Mouse (Mus musculus): ENCODE data around the gene Crip2.

Gene Crip2

GRCm38 (mm10) chr12:113148381-113149035 is 8.5 kb downstream of the Crip2 start:
- DNase-seq = no peak

DNA sequence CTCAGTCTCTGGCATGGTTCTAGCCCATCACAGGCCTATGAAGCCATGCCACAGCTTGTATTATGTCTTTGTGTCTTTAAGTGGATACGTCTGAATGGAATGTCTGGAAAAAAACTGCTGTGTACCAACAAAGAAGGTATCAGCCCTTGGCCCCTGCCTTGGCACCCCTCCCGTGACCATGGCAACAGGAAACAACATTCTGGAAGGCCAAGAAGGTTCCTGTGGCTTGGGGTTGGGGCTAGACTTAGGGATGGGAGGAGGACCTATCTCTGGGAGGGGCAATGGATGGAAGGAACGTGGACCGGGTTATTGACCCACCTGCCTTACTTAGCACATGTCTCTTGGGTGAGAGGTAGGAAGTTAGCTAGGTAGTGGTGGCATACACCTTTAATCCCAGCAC is 9.3 kb downstream of the Crip2 start:
- DNase-seq = no peak

DNA sequence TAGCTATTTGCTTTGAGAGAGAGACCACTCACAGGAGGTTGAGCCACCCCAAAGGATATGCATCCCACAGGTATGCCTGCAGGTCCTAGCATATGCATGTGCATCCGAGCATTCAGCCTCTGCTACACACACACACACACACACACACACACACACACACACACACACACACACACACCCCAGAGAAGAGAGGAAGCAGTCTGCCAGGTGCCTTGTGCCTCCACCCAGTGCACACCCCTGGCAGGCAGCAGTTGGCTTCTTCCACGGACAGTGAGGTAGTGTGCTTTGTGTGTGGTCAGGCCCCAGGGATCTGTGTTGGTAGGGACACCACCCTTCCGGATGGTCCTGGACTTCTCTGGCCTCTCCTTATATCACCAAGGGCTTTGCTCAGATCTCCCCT is 9.9 kb downstream of the Crip2 start:
- DNase-seq = no peak

GRCm38 (mm10) chr12:113150591-113150990 is 10.6 kb downstream of the Crip2 start:
- DNase-seq = no peak

DNA sequence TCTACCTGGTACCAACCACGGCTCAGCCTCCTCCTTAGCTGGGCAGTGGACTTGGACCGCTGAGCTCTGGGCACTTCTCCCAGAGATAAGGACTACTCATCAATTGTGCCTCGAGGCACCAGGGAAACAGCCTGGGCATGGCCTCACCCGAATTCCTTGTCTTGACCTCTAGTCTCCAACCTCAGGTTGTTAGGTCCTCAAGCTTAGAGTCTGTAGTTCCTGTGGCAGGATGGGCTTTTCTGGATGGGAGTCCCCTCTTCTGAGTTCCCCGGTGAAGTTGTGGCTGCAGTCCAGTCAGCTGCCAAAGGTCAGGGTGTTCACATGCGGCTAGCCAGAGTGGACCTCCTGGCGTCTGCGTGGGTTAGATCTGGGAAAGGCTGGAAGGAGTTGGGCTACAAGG is 11.0 kb downstream of the Crip2 start:
- DNase-seq = no peak

GRCm38 (mm10) chr12:113151661-113152271 is 11.7 kb downstream of the Crip2 start:
- no peak for DNase-seq

GRCm38 (mm10) chr12:113152272-113152661 is 12.2 kb downstream of the Crip2 start:
- no peak for DNase-seq

GRCm38 (mm10) chr12:113152991-113153525 is 13.0 kb downstream of the Crip2 start:
- DNase-seq = no peak

GRCm38 (mm10) chr12:113153971-113154370 is 13.9 kb downstream of the Crip2 start:
- DNase-seq = no peak

DNA sequence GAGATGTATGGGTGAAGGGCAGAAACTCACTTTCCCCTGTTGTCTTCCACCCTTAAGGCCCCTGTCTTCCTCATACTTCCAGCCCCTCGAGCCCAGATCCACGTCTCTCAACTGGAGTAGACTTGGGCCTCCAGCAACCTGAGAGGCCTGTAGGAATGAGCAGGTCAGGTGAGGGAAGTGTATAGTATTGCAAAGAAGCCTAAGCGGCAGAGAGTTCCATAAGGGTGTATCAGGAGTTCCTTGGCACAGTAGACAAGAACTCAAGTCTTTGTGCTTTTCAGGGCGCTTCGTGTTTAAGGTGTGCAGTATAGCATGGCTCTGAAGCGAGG is 14.7 kb downstream of the Crip2 start:
- DNase-seq = no peak

DNA sequence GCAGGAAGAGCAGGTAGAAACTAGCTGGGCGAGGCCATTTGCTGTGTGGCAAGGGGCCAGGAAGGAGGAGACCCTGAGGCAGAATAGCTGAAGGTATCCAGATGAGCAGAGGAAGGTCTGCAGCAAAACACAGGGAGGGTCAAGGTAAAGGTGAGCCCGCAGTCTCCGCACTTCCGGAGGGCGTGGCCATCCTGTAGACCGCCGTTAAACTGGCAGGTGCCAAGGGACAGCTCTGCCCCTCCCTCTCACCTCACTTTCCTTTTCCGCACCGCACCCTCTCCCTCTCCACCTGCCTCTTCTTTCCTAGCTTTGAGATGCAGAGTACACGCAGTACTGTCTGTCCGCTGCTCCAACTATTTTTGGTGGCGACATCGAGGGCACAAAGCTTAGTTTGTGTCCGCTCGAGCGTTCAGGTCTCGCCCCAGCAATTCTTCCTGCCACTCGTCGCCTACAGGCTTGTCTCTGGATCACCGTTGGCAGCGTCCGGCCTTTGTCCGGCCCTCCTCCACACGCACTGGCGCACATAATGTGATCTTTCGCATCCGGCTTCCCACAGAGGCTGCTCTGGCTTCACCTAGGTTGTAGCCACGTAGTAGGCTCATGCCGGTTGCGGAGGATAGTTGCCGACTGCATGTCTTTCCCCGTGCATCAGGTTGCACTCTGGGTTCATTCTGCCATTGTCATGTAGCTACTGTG is 15.2 kb downstream of the Crip2 start:
- DNase-seq = peak; percentile 55

DNA sequence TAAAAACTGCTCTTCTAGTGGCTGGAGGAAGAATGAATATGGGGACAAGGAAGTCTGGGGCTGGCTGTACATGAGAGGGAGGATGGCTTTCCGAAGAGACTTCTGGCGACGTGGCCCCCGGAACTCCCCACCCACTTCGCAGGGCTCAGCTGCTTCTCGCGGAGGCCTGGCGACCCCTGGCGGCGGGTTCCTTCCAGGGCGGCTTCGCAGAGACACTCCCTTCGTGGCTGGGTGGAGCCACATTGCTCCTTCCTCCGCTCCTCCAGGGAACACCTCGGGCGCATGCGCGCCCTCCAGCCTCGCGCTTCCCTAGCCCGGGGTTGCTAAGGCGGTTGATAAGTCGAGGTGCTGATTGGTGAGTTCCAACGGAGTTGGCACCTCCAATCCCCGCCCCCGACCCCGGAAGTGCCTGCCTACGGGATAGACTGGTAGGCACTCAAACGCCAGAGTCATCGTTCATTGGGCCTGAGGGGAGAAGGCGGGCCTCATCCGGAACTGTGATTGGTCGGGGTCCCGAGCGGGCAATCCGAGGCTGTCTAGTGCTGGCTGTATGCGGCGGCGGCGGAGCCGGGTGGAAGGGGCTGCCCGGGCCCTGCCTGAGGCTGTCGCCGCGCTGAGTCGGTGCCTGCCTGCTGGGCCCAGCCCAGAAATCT is 16.0 kb downstream of the Crip2 start, which contains the start of gene Tedc1:
Gene Tedc1, plus strand, starts transcription at position 535 of the 653 bp plus-strand sequence.
- DNase-seq = peak; percentile 100

- DNase-seq = no peak
Observed at GRCm38 (mm10) chr12:113156540-113156929, 16.5 kb downstream of the Crip2 start.

DNA sequence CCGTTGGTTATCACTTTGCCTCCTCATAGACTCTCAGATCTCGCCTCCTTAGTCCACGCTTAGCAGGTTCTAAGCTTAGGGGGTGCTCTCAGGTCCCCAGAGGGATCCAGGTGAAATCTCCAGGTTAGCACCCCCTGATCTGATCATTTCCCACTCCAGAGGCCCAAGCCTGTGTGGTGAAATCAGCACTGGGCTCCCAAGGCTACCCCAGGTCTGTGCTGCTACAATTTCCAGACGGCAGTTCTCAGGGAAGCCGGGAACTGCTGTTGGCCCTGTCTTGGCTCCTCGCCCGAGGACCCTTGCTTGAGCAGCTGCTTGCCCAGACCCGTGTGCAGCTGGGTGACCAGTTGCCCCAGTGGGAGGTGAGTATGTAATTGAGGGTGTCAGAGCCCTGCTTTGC is 17.0 kb downstream of the Crip2 start:
- DNase-seq = no peak

DNA sequence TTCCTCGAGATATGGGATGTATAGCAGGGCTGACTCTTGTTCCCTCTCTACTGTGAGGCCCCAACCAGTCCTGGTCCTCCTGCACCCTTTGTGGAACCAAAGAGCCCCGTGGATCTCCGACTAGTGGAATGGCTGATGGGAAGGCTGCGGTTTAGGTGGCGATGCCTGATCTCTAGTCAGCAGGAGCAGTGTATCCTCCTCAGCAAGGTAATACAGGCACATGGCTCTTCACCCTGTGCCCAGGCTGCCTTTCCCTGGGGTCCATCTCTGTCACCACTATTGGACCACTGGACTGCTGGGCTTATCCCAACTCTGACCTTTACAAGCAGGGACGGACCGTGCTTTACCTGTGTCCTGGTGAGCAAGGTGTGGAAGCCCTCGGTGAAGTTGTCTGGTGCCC is 17.5 kb downstream of the Crip2 start:
- DNase-seq = no peak

DNA sequence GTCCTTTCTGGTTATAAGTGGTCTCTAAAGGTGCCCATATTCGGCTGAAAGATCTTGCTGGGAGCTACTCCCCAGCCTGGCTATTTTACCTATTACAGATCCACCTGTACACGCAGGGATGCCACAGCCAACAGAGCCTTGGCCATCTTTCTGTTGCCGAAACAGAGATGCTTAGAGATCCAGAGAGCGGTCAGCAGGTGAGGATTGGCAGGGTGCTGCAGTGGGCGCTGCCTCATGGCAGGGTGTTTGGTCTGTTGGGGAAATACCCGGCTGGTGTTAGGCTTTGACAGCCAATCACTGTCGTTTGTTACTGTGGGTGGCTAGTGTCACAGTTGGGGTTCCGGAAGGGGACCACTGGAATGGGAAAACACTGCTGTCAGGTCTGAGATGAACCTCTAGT is 17.9 kb downstream of the Crip2 start:
- DNase-seq = no peak

GRCm38 (mm10) chr12:113163561-113164006 is 23.5 kb downstream of the Crip2 start:
- no peak for DNase-seq

GRCm38 (mm10) chr12:113168031-113168536 is 28.0 kb downstream of the Crip2 start:
- DNase-seq = no peak

DNA sequence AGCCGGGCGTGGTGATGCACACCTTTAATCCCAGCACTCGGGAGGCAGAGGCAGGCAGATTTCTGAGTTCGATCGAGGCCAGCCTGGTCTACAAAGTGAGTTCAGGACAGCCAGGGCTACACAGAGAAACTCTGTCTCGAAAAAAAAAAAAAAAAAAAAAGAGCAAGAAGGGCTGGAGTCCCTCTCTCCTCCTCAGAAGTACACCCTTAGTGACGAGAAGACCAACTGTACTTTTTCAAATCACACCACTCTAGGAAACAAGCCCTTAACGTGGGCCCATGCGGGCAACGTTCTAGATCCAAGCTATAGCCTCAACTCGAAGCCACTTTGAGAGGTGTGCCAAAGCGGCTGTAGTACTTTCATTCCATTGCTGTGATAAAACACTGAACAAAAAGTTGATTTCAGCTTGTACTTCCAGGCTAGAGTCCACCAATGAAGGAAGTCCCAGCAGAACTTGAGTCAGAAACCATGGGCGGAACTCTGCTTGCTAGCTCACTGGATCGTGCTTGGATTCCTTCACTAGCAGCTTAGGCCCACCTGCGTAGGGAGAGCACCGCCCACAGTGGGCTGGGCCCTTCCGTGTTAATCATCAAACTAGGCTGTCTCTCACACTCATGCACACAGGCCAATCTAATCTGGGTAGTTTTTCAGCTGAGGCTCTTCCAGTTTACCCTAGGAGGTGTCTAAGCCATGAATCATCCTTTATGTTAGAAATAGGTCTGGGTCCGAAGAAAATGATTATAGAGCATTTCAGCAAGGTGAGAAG is 37.1 kb downstream of the Crip2 start:
- DNase-seq = no peak

GRCm38 (mm10) chr12:113181020-113181419 is 41.0 kb downstream of the Crip2 start:
- DNase-seq = no peak

DNA sequence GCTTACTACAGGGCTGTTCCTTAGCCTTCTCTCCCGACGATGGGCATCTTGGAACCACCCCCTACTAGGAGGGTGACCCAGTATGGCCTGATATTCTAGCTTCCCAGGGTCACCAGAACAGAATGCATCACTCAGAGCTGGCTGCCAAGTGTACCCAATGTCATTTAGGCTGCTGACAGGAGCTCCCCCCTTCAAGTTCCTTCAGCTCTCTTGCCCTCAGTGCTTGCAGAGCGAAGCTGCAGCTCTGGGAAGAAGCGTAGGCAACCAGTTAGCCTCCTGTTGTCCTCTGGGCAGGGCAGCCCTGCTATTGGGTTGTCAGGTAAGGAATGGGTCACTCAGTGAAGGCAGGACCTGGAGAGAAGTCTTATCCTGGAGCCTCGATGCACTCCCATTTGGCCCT is 44.9 kb downstream of the Crip2 start:
- no peak for DNase-seq

All from right cerebral cortex, postnatal 4 days (tissue).